Mouse (Mus musculus) midbrain, postnatal 0 days (tissue): ENCODE data around the gene E2f7. TPM values are rescaled to one million over a fixed set of nuclear protein-coding genes. Genes with fewer than 3 reads are reported as not detected.

ENCODE experiments used
- ATAC-seq: fragments of 200-750 bp; cut with Nextera tagmentation; 2 replicates; pipeline ENCODE4 v1.8.0; 2017; ENCODE audit warnings: moderate number of reproducible peaks, mild to moderate bottlenecking, moderate TSS enrichment, moderate library complexity; ENCODE audit not compliant: low FRiP score
- DNase-seq: peaks from one replicate; pipeline ENCODE4 v3.0.0-alpha.2; 2015; ENCODE audit warnings: low spot score
- H3K27ac ChIP-seq: fragments of 300-500 bp; sonication (generic); 2 replicates; pipeline ENCODE4 v1.5.1; 2014; ENCODE audit warnings: low read depth, mild to moderate bottlenecking, low read length, mixed read lengths
- H3K27me3 ChIP-seq: fragments of 300-500 bp; sonication (generic); 2 replicates; pipeline ENCODE4 v1.6.1; 2014; ENCODE audit warnings: low read length, control low read depth, mixed read lengths; ENCODE audit not compliant: insufficient read depth
- H3K36me3 ChIP-seq: fragments of 300-500 bp; sonication (generic); 2 replicates; pipeline ENCODE4 v1.6.1; 2014; ENCODE audit warnings: low read length, control low read depth, mixed read lengths; ENCODE audit not compliant: insufficient read depth
- H3K4me1 ChIP-seq: fragments of 300-500 bp; sonication (generic); 2 replicates; pipeline ENCODE4 v1.6.1; 2014; ENCODE audit warnings: mild to moderate bottlenecking, control low read depth, antibody characterized with exemption, low read length, mixed read lengths; ENCODE audit not compliant: insufficient read depth
- H3K4me2 ChIP-seq: fragments of 300-500 bp; sonication (generic); 2 replicates; pipeline ENCODE4 v1.6.1; 2014; ENCODE audit warnings: low read depth, mild to moderate bottlenecking, low read length, mixed read lengths; ENCODE audit not compliant: poor library complexity, severe bottlenecking
- H3K4me3 ChIP-seq: fragments of 300-500 bp; sonication (generic); 2 replicates; pipeline ENCODE4 v1.5.1; 2014; ENCODE audit warnings: low read depth, mild to moderate bottlenecking, low read length, moderate library complexity
- H3K9ac ChIP-seq: fragments of 300-500 bp; sonication (generic); replicated peaks from 2 replicates; pipeline ENCODE4 v1.6.1; 2014; ENCODE audit warnings: mild to moderate bottlenecking, low read length, moderate library complexity, mixed read lengths; ENCODE audit not compliant: poor library complexity, severe bottlenecking
- H3K9me3 ChIP-seq: fragments of 300-500 bp; sonication (generic); 2 replicates; pipeline ENCODE4 v1.6.1; 2016; ENCODE audit warnings: low read length, control low read depth
- CTCF ChIP-seq: IDR thresholded peaks from 2 replicates; pipeline ENCODE4 v1.5.1; 2016; ENCODE audit warnings: antibody characterized with exemption, mild to moderate bottlenecking
- WGBS: fragments of 180-500 bp; shearing (Covaris S2); extraction: QIAGEN DNeasy Blood & Tissue Kit; methylation state at CpG from one replicate; pipeline ENCODE4 v1.1.7; 2014; 5-methylcytosine and 5-hydroxymethylcytosine counted together
- polyA plus RNA-seq: library from polyadenylated mRNA; unstranded; fragments of >200 nt; fragmentation: Nextera tagmentation; extraction: Ambion mirVana; gene quantifications from 2 replicates; pipeline ENCODE4 v1.2.1, GENCODE M21; 2015
- total RNA-seq: library from RNA; depleted of rRNA; stranded (reverse); fragments of >200 nt; gene quantifications from 2 replicates; pipeline ENCODE4 v1.2.3, GENCODE M21; 2014

E2f7 gene
- total and polyA plus RNA-seq, 2 experiments from 2014 or later, result 1.4 to 2.3 TPM

GRCm38 (mm10) chr10:110782655-110783054, 37.4 kb downstream of the E2f7 start:
- no peaks in the 10 kb centered on the region for H3K9me3 ChIP-seq
- no peak overlapping the region for H3K4me2 ChIP-seq
- no peaks in the 10 kb centered on the region for H3K4me1 ChIP-seq
- H3K9ac ChIP-seq, result no peak overlapping the region
- H3K27ac ChIP-seq, result no peak overlapping the region
- ATAC-seq, result no peak
- DNase-seq, result no peak
- WGBS, result 85% methylated on average over 10 of the region's 10 CpGs
- TF ChIP-seq CTCF, result peak; percentile 48
- no peaks in the 10 kb centered on the region for H3K27me3 ChIP-seq
- H3K4me3 ChIP-seq, result no peak overlapping the region
- peaks cover 9% of the 10 kb centered on the region; the same call in 1 of the 2 replicates for H3K36me3 ChIP-seq

GRCm38 (mm10) chr10:110788049-110788752, 43.0 kb downstream of the E2f7 start:
- no peak for ATAC-seq
- no peak for DNase-seq
- no peaks in the 10 kb centered on the region for H3K9me3 ChIP-seq
- H3K9ac ChIP-seq, result no peak overlapping the region
- H3K4me1 ChIP-seq, result no peaks in the 10 kb centered on the region
- TF ChIP-seq CTCF, result no peak
- no peak overlapping the region for H3K27ac ChIP-seq
- 78% methylated on average over 12 of the region's 12 CpGs for WGBS
- H3K36me3 ChIP-seq, result no peaks in the 10 kb centered on the region
- H3K4me3 ChIP-seq, result no peak overlapping the region
- no peaks in the 10 kb centered on the region for H3K27me3 ChIP-seq
- no peak overlapping the region for H3K4me2 ChIP-seq

- no peaks in the 10 kb centered on the region for H3K27me3 ChIP-seq
- 90% methylated on average over 8 of the region's 8 CpGs for WGBS
- ATAC-seq, result no peak
- H3K4me3 ChIP-seq, result no peak overlapping the region
- no peaks in the 10 kb centered on the region for H3K4me1 ChIP-seq
- no peak for DNase-seq
- no peak overlapping the region for H3K9ac ChIP-seq
- no peak for TF ChIP-seq CTCF
- H3K36me3 ChIP-seq, result no peaks in the 10 kb centered on the region
- H3K9me3 ChIP-seq, result no peaks in the 10 kb centered on the region
- no peak overlapping the region for H3K4me2 ChIP-seq
- no peak overlapping the region for H3K27ac ChIP-seq
Observed at GRCm38 (mm10) chr10:110789683-110790082, 44.4 kb downstream of the E2f7 start.

- no peak for DNase-seq
Observed at GRCm38 (mm10) chr10:110793150-110793787, 48.0 kb downstream of the E2f7 start.

GRCm38 (mm10) chr10:110794564-110795205, 49.4 kb downstream of the E2f7 start:
- Histone ChIP-seq H3K4me2 (peak overlapping the region; percentile 44), H3K9me3 (no peaks in the 10 kb centered on the region), H3K4me1 (no peaks in the 10 kb centered on the region), H3K36me3 (no peaks in the 10 kb centered on the region), H3K27me3 (no peaks in the 10 kb centered on the region), H3K4me3 (no peak overlapping the region), H3K9ac (no peak overlapping the region), H3K27ac (no peak overlapping the region)
- peak; percentile 95 for TF ChIP-seq CTCF
- 8% methylated on average over 12 of the region's 12 CpGs for WGBS
- ATAC-seq (peak; percentile 52; the same call in 1 of the 2 replicates), DNase-seq (peak; percentile 77)

More at GRCm38 (mm10) chr10:110793150-110793787, 48.0 kb downstream of the E2f7 start:
- no peak overlapping the region for H3K9ac ChIP-seq
- no peaks in the 10 kb centered on the region for H3K4me1 ChIP-seq
- no peak for TF ChIP-seq CTCF
- ATAC-seq, result no peak
- no peaks in the 10 kb centered on the region for H3K9me3 ChIP-seq
- no peaks in the 10 kb centered on the region for H3K36me3 ChIP-seq
- H3K27ac ChIP-seq, result no peak overlapping the region
- no peak overlapping the region for H3K4me3 ChIP-seq
- WGBS, result 83% methylated on average over 8 of the region's 8 CpGs
- no peak overlapping the region for H3K4me2 ChIP-seq
- H3K27me3 ChIP-seq, result no peaks in the 10 kb centered on the region
